Mouse (Mus musculus) embryonic facial prominence, embryonic 11.5 days (tissue): ENCODE measurements around the gene Ctse. TPM values are rescaled to one million over a fixed set of nuclear protein-coding genes. Genes with fewer than 3 reads are reported as not detected.

Source experiments
- polyA plus RNA-seq: library from polyadenylated mRNA; unstranded; fragments of >200 nt; fragmentation: Nextera tagmentation; extraction: Ambion mirVana; gene quantifications from 2 replicates; pipeline ENCODE4 v1.2.1, GENCODE M21; 2014

The Ctse gene
- polyA plus RNA-seq, 1 experiment from 2014 or later, result 0.36 TPM

Other genes starting within 250 kb of the Ctse start
- gene Srgap2, start 111.0 kb upstream of the Ctse start, polyA plus RNA-seq, result 14.0 and 14.6 TPM in 2 replicates
- 4.1 and 5.1 TPM in 2 replicates for gene Fam72a, start 110.4 kb upstream of the Ctse start, polyA plus RNA-seq
- not detected in 2 replicates for gene Avpr1b, start 39.1 kb upstream of the Ctse start, polyA plus RNA-seq
- 0.50 and 0.81 TPM in 2 replicates for gene Rab7b, start 50.4 kb downstream of the Ctse start, polyA plus RNA-seq
- 0.22 TPM in 1 of 2 replicates, not detected in the other for gene Slc26a9, start 105.7 kb downstream of the Ctse start, polyA plus RNA-seq
- gene Pm20d1, start 159.1 kb downstream of the Ctse start, polyA plus RNA-seq, result 1.0 and 1.1 TPM in 2 replicates
- 9.2 and 10.9 TPM in 2 replicates for gene Slc41a1, start 189.2 kb downstream of the Ctse start, polyA plus RNA-seq
- 15.2 and 19.0 TPM in 2 replicates for gene Rab29, start 228.9 kb downstream of the Ctse start, polyA plus RNA-seq